Mouse (Mus musculus) CH12.LX (cell line): ENCODE results near the gene Gm20388. TPM values are rescaled to one million over a fixed set of nuclear protein-coding genes. Genes with fewer than 3 reads are reported as not detected.

Source experiments
- DNase-seq: peaks from one replicate; pipeline ENCODE4 v3.0.0-alpha.2; 2013; ENCODE audit errors: extremely low read depth
- H3K27ac ChIP-seq: 2 replicates; pipeline ENCODE4 v1.5.1; 2012; ENCODE audit warnings: low read depth, mild to moderate bottlenecking, control low read depth, moderate library complexity; ENCODE audit not compliant: insufficient read depth
- H3K27me3 ChIP-seq: replicated peaks from 2 replicates; pipeline ENCODE3; 2012; ENCODE audit warnings: inconsistent platforms
- H3K36me3 ChIP-seq, 2 experiments: replicated peaks in 1 of 2; 2 replicates each; pipeline versions ENCODE3 to v1.6.1; 2012; ENCODE audit warnings: inconsistent platforms in 1 of 2, low read length in 1 of 2, mild to moderate bottlenecking in 1 of 2, mixed read lengths in 1 of 2, moderate library complexity in 1 of 2; ENCODE audit not compliant: control insufficient read depth in 1 of 2, insufficient read depth in 1 of 2
- H3K4me1 ChIP-seq, 2 experiments: 2 replicates each; pipeline ENCODE4 v1.6.1; 2012; ENCODE audit warnings: inconsistent platforms in 1 of 2, moderate library complexity in 1 of 2; ENCODE audit not compliant: insufficient read depth in 2 of 2, control insufficient read depth in 1 of 2
- H3K4me2 ChIP-seq: 2 replicates; pipeline ENCODE4 v1.6.1; 2012; ENCODE audit warnings: low read depth, mild to moderate bottlenecking, control low read depth; ENCODE audit not compliant: poor library complexity, insufficient read depth, severe bottlenecking
- H3K4me3 ChIP-seq, 3 experiments: fragments of 150-350 bp in 1 of 3; sonication (generic) in 1 of 3; replicated peaks in 1 of 3; 2 replicates each; pipeline versions ENCODE3 to v1.5.1; 2011 to 2012; ENCODE audit warnings: low read depth in 2 of 3, low read length in 2 of 3, mild to moderate bottlenecking in 2 of 3, moderate library complexity in 2 of 3, control low read depth in 1 of 3, improper control_type of control experiment in 1 of 3, inconsistent platforms in 1 of 3, mixed read lengths in 1 of 3; ENCODE audit not compliant: poor library complexity in 1 of 3
- H3K79me2 ChIP-seq: replicated peaks from 2 replicates; pipeline ENCODE4 v1.6.1; 2012; ENCODE audit warnings: mild to moderate bottlenecking, moderate library complexity; ENCODE audit not compliant: control insufficient read depth, poor library complexity, insufficient read depth, severe bottlenecking; ENCODE audit errors: extremely low read depth
- H3K9ac ChIP-seq: 2 replicates; pipeline ENCODE4 v1.6.1; 2012; ENCODE audit warnings: low read depth, mild to moderate bottlenecking, control low read depth, moderate library complexity; ENCODE audit not compliant: insufficient read depth
- H3K9me3 ChIP-seq: replicated peaks from 2 replicates; pipeline ENCODE3; 2012; ENCODE audit warnings: low read length, inconsistent platforms, mixed read lengths
- CHD1 ChIP-seq: IDR thresholded peaks from 2 replicates; pipeline ENCODE4 v1.6.1; 2012; ENCODE audit warnings: low read depth, low read length, improper control_type of control experiment, inconsistent platforms
- EP300 ChIP-seq: IDR thresholded peaks from 2 replicates; pipeline ENCODE4 v1.6.1; 2011; ENCODE audit warnings: low read length, improper control_type of control experiment
- ETS1 ChIP-seq: conservative IDR thresholded peaks from 2 replicates; pipeline ENCODE4 v1.6.1; 2012; ENCODE audit warnings: low read depth, mild to moderate bottlenecking, inconsistent platforms, low read length, improper control_type of control experiment, moderate library complexity
- GABPA ChIP-seq: IDR thresholded peaks from 2 replicates; pipeline ENCODE4 v1.6.1; 2012; ENCODE audit warnings: low read depth, low read length, improper control_type of control experiment, inconsistent platforms; ENCODE audit not compliant: insufficient replicate concordance
- HCFC1 ChIP-seq: IDR thresholded peaks from 2 replicates; pipeline ENCODE4 v1.6.1; 2012; ENCODE audit warnings: low read depth, mild to moderate bottlenecking, inconsistent platforms, low read length, improper control_type of control experiment
- IRF4 ChIP-seq: IDR thresholded peaks from 2 replicates; pipeline ENCODE4 v1.6.1; 2014; ENCODE audit warnings: low read depth, mild to moderate bottlenecking, inconsistent platforms, low read length, improper control_type of control experiment
- JUND ChIP-seq: conservative IDR thresholded peaks from 2 replicates; pipeline ENCODE4 v1.6.1; 2011; ENCODE audit warnings: low read depth, low read length, improper control_type of control experiment
- KAT2A ChIP-seq: IDR thresholded peaks from 2 replicates; pipeline ENCODE4 v1.6.1; 2012; ENCODE audit warnings: low read length, improper control_type of control experiment, inconsistent platforms; ENCODE audit not compliant: insufficient replicate concordance
- MEF2A ChIP-seq: IDR thresholded peaks from 2 replicates; pipeline ENCODE4 v1.6.1; 2014; ENCODE audit warnings: low read depth, mild to moderate bottlenecking, inconsistent platforms, low read length, improper control_type of control experiment, borderline replicate concordance
- MXI1 ChIP-seq: IDR thresholded peaks from 2 replicates; pipeline ENCODE4 v1.6.1; 2011; ENCODE audit warnings: mild to moderate bottlenecking, low read depth, low read length, improper control_type of control experiment
- NELFE ChIP-seq: IDR thresholded peaks from 2 replicates; pipeline ENCODE4 v1.6.1; 2011; ENCODE audit warnings: low read depth, low read length, improper control_type of control experiment
- RAD21 ChIP-seq: IDR thresholded peaks from 2 replicates; pipeline ENCODE4 v1.6.1; 2011; ENCODE audit warnings: low read depth, mild to moderate bottlenecking, low read length, improper control_type of control experiment, moderate library complexity
- SMC3 ChIP-seq: IDR thresholded peaks from 2 replicates; pipeline ENCODE4 v1.6.1; 2011; ENCODE audit warnings: low read depth, low read length, improper control_type of control experiment
- TBP ChIP-seq: conservative IDR thresholded peaks from 2 replicates; pipeline ENCODE4 v1.6.1; 2011; ENCODE audit warnings: low read depth, low read length, improper control_type of control experiment
- USF1 ChIP-seq: IDR thresholded peaks from 2 replicates; pipeline ENCODE4 v1.6.1; 2014; ENCODE audit warnings: low read depth, mild to moderate bottlenecking, inconsistent platforms, low read length, improper control_type of control experiment
- USF2 ChIP-seq: conservative IDR thresholded peaks from 2 replicates; pipeline ENCODE4 v1.6.1; 2011; ENCODE audit warnings: low read depth, low read length, improper control_type of control experiment
- ZMIZ1 ChIP-seq: IDR thresholded peaks from 2 replicates; pipeline ENCODE4 v1.6.1; 2012; ENCODE audit warnings: low read depth, mild to moderate bottlenecking, inconsistent platforms, low read length, improper control_type of control experiment
- dilution Hi-C: fragments of 300-500 bp; cut with MboI; formaldehyde crosslinking; loops from 2 replicates; pipeline ENCODE4 v1.14.3; 2020; ENCODE audit warnings: low sequenced_read_pairs; ENCODE audit not compliant: extremely low pct_unique_long_range_greater_than_20kb, extremely low pct_ligation_motif_present
- in situ Hi-C: fragments of 300-500 bp; cut with MboI; formaldehyde crosslinking; loops from 3 replicates; pipeline ENCODE4 v1.14.3; 2019; ENCODE audit warnings: low sequenced_read_pairs, low pct_ligation_motif_present, low pct_unique_long_range_greater_than_20kb, mixed read lengths
- polyA plus RNA-seq: library from polyadenylated mRNA; unstranded; fragments of >175 nt; gene quantifications from 2 replicates; pipeline ENCODE4 v1.2.1, GENCODE M21; 2012; ENCODE audit warnings: low read depth; ENCODE audit not compliant: insufficient read length
- total RNA-seq, 2 experiments: library from RNA; depleted of rRNA; stranded (reverse); fragments of 300-350 nt in 1 of 2; fragments of >200 nt in 1 of 2; gene quantifications; 2 replicates each; pipeline ENCODE4 v1.2.3; 2012 to 2014

Gm20388 gene
- total and polyA plus RNA-seq, 3 experiments, result 14.8 to 26.3 (median 22.2) TPM

DNA sequence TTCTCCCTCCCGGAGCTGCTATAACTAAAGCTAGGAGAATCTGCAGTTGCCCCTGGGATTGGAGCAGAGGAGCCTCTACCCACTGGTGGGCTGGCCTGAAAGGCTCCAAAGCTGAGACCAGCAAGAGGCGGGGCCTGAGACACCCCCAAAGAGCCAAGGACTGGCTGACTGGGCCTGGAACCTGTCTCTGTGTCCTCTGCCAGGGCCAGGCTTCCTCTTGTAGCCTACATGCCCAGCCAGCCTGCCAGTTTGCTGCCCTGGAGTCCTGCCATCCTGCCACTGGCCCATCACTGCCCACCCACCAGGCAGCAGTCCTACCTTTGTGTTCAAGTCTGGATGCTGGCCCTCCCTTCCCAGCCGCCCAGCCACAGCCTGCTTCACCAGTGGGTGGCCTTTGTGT, 4419.8 kb downstream of the Gm20388 start:
- dilution Hi-C loops, result no loop called here
- no peaks in the 10 kb centered on the region for H3K9me3 ChIP-seq
- no peak for DNase-seq
- no peaks in the 10 kb centered on the region for H3K27me3 ChIP-seq
- H3K9ac ChIP-seq, result no peak overlapping the region
- in situ Hi-C loops, result no loop called here
- H3K36me3 ChIP-seq, result peaks cover 60 to 94% of the 10 kb centered on the region in 2 experiments
- no peak for TF ChIP-seq RAD21
- H3K4me3 ChIP-seq, result no peak overlapping the region
- no peaks in the 10 kb centered on the region for H3K4me1 ChIP-seq
- no peaks in the 10 kb centered on the region for H3K79me2 ChIP-seq
- H3K4me2 ChIP-seq, result no peak overlapping the region
- H3K27ac ChIP-seq, result no peak overlapping the region

GRCm38 (mm10) chr8:124331094-124331493, 4420.5 kb downstream of the Gm20388 start:
- H3K4me1 ChIP-seq, result no peaks in the 10 kb centered on the region
- H3K4me2 ChIP-seq, result no peak overlapping the region
- no peak overlapping the region for H3K27ac ChIP-seq
- no peak overlapping the region for H3K9ac ChIP-seq
- dilution Hi-C loops (no loop called here), in situ Hi-C loops (no loop called here)
- no peaks in the 10 kb centered on the region for H3K79me2 ChIP-seq
- no peak overlapping the region for H3K4me3 ChIP-seq
- no peak for DNase-seq
- TF ChIP-seq NELFE (no peak), SMC3 (no peak), KAT2A (no peak), IRF4 (no peak), HCFC1 (no peak), ETS1 (no peak), MEF2A (no peak), ZMIZ1 (no peak), USF2 (no peak), GABPA (no peak), RAD21 (no peak), TBP (no peak), CHD1 (no peak), USF1 (no peak), MXI1 (no peak), EP300 (no peak), JUND (no peak)
- H3K27me3 ChIP-seq, result no peaks in the 10 kb centered on the region
- no peaks in the 10 kb centered on the region for H3K9me3 ChIP-seq
- H3K36me3 ChIP-seq, result peaks cover 63 to 94% of the 10 kb centered on the region in 2 experiments
